12 mouse cellular contexts compared by ENCODE assay signal in the genomic region with DNA sequence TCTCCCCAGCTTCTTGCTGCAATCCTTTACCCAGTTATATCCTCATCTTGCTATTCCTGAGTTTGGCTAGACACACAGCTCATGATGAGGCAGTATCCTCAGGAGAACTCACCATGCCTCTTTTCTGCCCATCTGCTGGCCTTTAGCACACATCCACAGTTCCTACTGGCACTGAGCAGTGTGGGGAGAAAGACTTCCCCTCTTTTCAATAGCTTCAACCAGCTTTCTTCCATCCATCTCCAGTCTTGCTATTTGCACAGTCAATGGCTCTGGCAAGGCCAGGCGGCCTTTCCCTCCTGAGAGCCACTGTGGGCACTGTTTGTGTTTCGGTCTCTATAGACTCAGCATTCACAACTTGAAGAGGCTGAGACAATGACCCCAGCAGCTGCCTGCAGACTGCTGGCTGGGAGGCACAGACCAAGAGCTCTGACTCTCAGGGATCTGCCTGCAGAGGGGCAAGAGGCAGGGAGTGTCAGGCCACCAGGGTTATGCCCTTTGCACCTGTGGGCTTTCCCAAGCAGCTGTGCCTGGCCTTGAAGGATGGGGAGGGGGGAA. TPM values are rescaled to one million over a fixed set of nuclear protein-coding genes. Genes with fewer than 3 reads are reported as not detected.
DNase-seq lines count a peak whose midpoint lies in the region; ATAC-seq and TF ChIP-seq lines count a peak whose summit lies in the region.
"Had no signal": no experiment of that assay in that cellular context is flagged by ENCODE, and none has a peak within 500 bp of the region (broad histone marks: within the 10 kb centered on the region; RNA-seq: fewer than 3 reads in every experiment).

No protein-coding gene starts in this region.

- H3K36me3 ChIP-seq in heart, embryonic 16.5 days (ENCODE audit: control insufficient read depth, insufficient read depth) = no peaks in the 10 kb centered on the region
- H3K36me3 ChIP-seq in embryonic facial prominence, embryonic 10.5 days (replicated peaks) = no peaks in the 10 kb centered on the region
- H3K36me3 ChIP-seq in hindbrain, postnatal 0 days (ENCODE audit: insufficient read depth, low read length) = no peaks in the 10 kb centered on the region
- H3K36me3 ChIP-seq in neural tube, embryonic 11.5 days (ENCODE audit: control insufficient read depth, insufficient read depth, low read length) = no peaks in the 10 kb centered on the region

- 0 out of 2 replicates have a peak overlapping the region, but pooled peaks have one; percentile 16 for H3K9ac ChIP-seq in heart, embryonic 16.5 days (ENCODE audit: low read length)
- H3K9ac ChIP-seq in hindbrain, postnatal 0 days (replicated peaks; ENCODE audit: low read length) = no peak overlapping the region
- no peak overlapping the region for H3K9ac ChIP-seq in neural tube, embryonic 11.5 days (ENCODE audit: low read length)

- 71% methylated on average over 2 of the region's 2 CpGs for WGBS in heart, embryonic 16.5 days
- WGBS in embryonic facial prominence, embryonic 10.5 days = 15% methylated on average over 2 of the region's 2 CpGs
- WGBS in hindbrain, postnatal 0 days = 15% methylated on average over 2 of the region's 2 CpGs
- 9% methylated on average over 2 of the region's 2 CpGs for WGBS in neural tube, embryonic 11.5 days

- H3K27ac ChIP-seq in heart, embryonic 16.5 days (ENCODE audit: low read length) = peak overlapping the region; percentile 24; the same call in 1 of the 2 replicates
- peak overlapping the region; percentile 5 for H3K27ac ChIP-seq in embryonic facial prominence, embryonic 10.5 days (replicated peaks)
- peak overlapping the region; percentile 33; the same call in 1 of the 2 replicates for H3K27ac ChIP-seq in hindbrain, postnatal 0 days
- peak overlapping the region; percentile 51; the same call in 1 of the 2 replicates for H3K27ac ChIP-seq in neural tube, embryonic 11.5 days (ENCODE audit: low read depth, low read length)

- no peak for DNase-seq in heart, adult 9 months (ENCODE audit: low spot score in 2 of 2)
- DNase-seq in embryonic facial prominence, embryonic 10.5 days (ENCODE audit: low spot score) = peak; percentile 56
- DNase-seq in hindbrain, postnatal 0 days (ENCODE audit: low spot score) = peak; percentile 71
- peak; percentile 52 for DNase-seq in neural tube, embryonic 11.5 days (ENCODE audit: low spot score)
- no peak for DNase-seq in adrenal gland, adult (ENCODE audit: inconsistent age in 2 of 2, low spot score in 1 of 2)
- no peak for DNase-seq in adrenal gland, postnatal 10 days
- DNase-seq in urinary bladder, postnatal 4 days (ENCODE audit: low spot score in 2 of 2) = no peak
- DNase-seq: cerebellum, postnatal 14 days; kidney, postnatal 14 days had no signal

- no peak for ATAC-seq in heart, embryonic 16.5 days (replicated peaks; ENCODE audit: extremely low read depth, insufficient read depth, low FRiP score)
- ATAC-seq in hindbrain, postnatal 0 days = peak; percentile 89
- peak; percentile 70 for ATAC-seq in neural tube, embryonic 11.5 days (ENCODE audit: insufficient read depth, low FRiP score, low TSS enrichment)
- ATAC-seq: CD4-positive, CD25-positive, alpha-beta regulatory T cell, adult 4 months had no signal

- no peaks in the 10 kb centered on the region for H3K9me3 ChIP-seq in heart, embryonic 16.5 days (replicated peaks; ENCODE audit: control insufficient read depth, low read length)
- no peaks in the 10 kb centered on the region for H3K9me3 ChIP-seq in embryonic facial prominence, embryonic 10.5 days
- H3K9me3 ChIP-seq in hindbrain, postnatal 0 days (ENCODE audit: low read length) = no peaks in the 10 kb centered on the region
- no peaks in the 10 kb centered on the region for H3K9me3 ChIP-seq in neural tube, embryonic 11.5 days (ENCODE audit: control insufficient read depth, low read length)

- no peak for TF ChIP-seq CTCF in hindbrain, postnatal 0 days (IDR thresholded peaks at IDR 0.05; ENCODE audit: low read depth)

- no peak overlapping the region for H3K4me2 ChIP-seq in heart, embryonic 16.5 days (ENCODE audit: low read depth, low read length)
- peak overlapping the region; percentile 1; the same call in 1 of the 2 replicates for H3K4me2 ChIP-seq in hindbrain, postnatal 0 days (ENCODE audit: low read depth, low read length)
- no peak overlapping the region for H3K4me2 ChIP-seq in neural tube, embryonic 11.5 days (ENCODE audit: low read depth)
- H3K4me2 ChIP-seq: liver, embryonic 11.5 days had no signal

- no peak overlapping the region for H3K4me3 ChIP-seq in heart, embryonic 16.5 days (ENCODE audit: low read length)
- no peak overlapping the region for H3K4me3 ChIP-seq in embryonic facial prominence, embryonic 10.5 days
- no peak overlapping the region for H3K4me3 ChIP-seq in hindbrain, postnatal 0 days (ENCODE audit: low read length)
- H3K4me3 ChIP-seq in neural tube, embryonic 11.5 days (ENCODE audit: low read depth, low read length) = no peak overlapping the region

- H3K27me3 ChIP-seq in heart, embryonic 16.5 days (ENCODE audit: control insufficient read depth, insufficient read depth, low read length) = no peaks in the 10 kb centered on the region
- no peaks in the 10 kb centered on the region; the same call in 1 of the 2 replicates for H3K27me3 ChIP-seq in embryonic facial prominence, embryonic 10.5 days (replicated peaks; ENCODE audit: low read depth, poor library complexity, severe bottlenecking)
- no peaks in the 10 kb centered on the region for H3K27me3 ChIP-seq in hindbrain, postnatal 0 days (ENCODE audit: insufficient read depth, low read length)
- H3K27me3 ChIP-seq in neural tube, embryonic 11.5 days (ENCODE audit: control insufficient read depth, insufficient read depth, low read length) = no peaks in the 10 kb centered on the region

- H3K4me1 ChIP-seq in heart, embryonic 16.5 days (ENCODE audit: control insufficient read depth, insufficient read depth, low read length) = peaks cover 72% of the 10 kb centered on the region
- peaks cover 80% of the 10 kb centered on the region for H3K4me1 ChIP-seq in embryonic facial prominence, embryonic 10.5 days
- H3K4me1 ChIP-seq in hindbrain, postnatal 0 days (ENCODE audit: insufficient read depth, low read length) = peaks cover 35% of the 10 kb centered on the region
- peaks cover 61% of the 10 kb centered on the region for H3K4me1 ChIP-seq in neural tube, embryonic 11.5 days (ENCODE audit: control insufficient read depth, insufficient read depth, low read length)

RNA-seq across cellular contexts. Expression of gene Plxna2, which starts 11.2 kb away (rescaled TPM):
- 5.2 and 6.3 TPM in 2 replicates for polyA plus RNA-seq in heart, embryonic 16.5 days (2015; fragmentation: Nextera tagmentation; extraction: Ambion mirVana)
- 12.9 and 15.3 TPM in 2 replicates for polyA plus RNA-seq in embryonic facial prominence, embryonic 10.5 days (2016; fragmentation: Nextera tagmentation; extraction: Ambion mirVana)
- total RNA-seq in hindbrain, postnatal 0 days (2014; rRNA removed) = 48.2 and 52.0 TPM in 2 replicates
- 11.1 and 11.7 TPM in 2 replicates for polyA plus RNA-seq in hindbrain, postnatal 0 days (2015; fragmentation: Nextera tagmentation; extraction: Ambion mirVana)
- 24.6 and 26.4 TPM in 2 replicates for polyA plus RNA-seq in neural tube, embryonic 11.5 days (2014; fragmentation: Nextera tagmentation; extraction: Ambion mirVana)
- 10 to 100 TPM; 14.2 to 16.8 TPM for total RNA-seq in adrenal gland, postnatal 10 days (2021)
- polyA plus RNA-seq: CD4-positive, CD25-positive, alpha-beta regulatory T cell, adult 4 months had no signal

Comparison
In these comparisons a context has a peak if more than half of its experiments do, and no peak if none do; other contexts are left out.
1. DNase-seq: peak in embryonic facial prominence, embryonic 10.5 days (single experiment), hindbrain, postnatal 0 days (single experiment) and neural tube, embryonic 11.5 days (single experiment); none in heart, adult 9 months (0 of 2), adrenal gland, adult (0 of 2), adrenal gland, postnatal 10 days (single experiment) and urinary bladder, postnatal 4 days (0 of 2).
2. Peak in every context shown above with its lines, with median percentiles within 50 percentile points of each other: H3K27ac ChIP-seq.